Mouse (Mus musculus) megakaryocyte, adult 5-6 weeks (primary cell): Measurements from ENCODE around the gene Rbbp8nl. TPM values are rescaled to one million over a fixed set of nuclear protein-coding genes. Genes with fewer than 3 reads are reported as not detected.
"Not testable (repeated sequence)": the region's sequence is repeated elsewhere in the genome, so short reads cannot be mapped to it uniquely, and the experiment has no call there.

ENCODE experiments used
- ATAC-seq: 2 replicates; pipeline ENCODE4 v1.8.0; 2016; ENCODE audit warnings: mild to moderate bottlenecking, inconsistent platforms; ENCODE audit not compliant: poor library complexity, severe bottlenecking
- total RNA-seq, 2 experiments: library from RNA; stranded (forward) in 1 of 2; stranded (reverse) in 1 of 2; fragments of 153-499, 151-499 nt in 1 of 2; fragments of 221-1000, 200-1000 nt in 1 of 2; gene quantifications; 2 replicates each; pipeline versions ENCODE4 v1.2.3 to v1.2.4; 2015 to 2017

Gene Rbbp8nl
- total RNA-seq, 2 experiments from 2014 or later = not detected

DNA sequence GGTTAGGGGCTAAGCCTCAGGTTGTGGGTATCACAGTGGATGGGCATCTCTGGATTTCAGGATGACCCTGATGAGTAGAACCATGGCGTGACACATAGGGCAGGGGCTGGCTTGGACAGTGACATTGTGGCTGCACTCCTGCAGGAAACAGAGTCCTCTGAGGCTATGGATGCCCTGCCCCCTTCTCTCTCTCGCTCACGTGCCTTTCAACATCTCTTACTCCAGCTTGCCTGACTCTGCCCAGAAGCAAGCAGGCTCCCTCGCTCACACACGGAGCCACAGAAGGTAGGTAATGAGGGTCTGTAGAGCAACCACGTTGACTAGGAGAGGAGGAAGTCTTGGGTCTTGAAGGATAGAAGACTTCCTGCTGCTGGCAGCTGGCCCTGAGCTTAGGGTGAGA lies 824 bp upstream of the Rbbp8nl start:
- ATAC-seq = no peak

DNA sequence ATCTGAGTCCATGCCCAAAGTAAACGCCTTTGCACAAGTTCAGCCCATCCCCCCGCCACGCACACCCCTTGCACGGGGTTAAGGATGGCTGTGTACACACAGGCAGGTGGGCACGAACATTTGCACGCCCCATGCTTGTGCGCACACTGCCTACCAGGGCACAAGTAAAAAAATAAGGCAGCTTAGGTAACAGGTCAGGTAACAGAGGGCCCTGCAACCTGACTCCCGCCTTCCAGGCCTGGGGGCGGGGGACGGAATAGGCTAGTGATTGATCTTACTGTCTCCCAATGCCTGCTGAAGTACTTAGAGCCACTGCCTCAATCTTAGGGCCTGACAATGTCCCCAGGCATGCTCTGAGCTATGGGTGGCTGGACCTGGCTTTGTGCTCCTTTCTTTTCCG lies 713 bp downstream of the Rbbp8nl start:
- no peak for ATAC-seq

- ATAC-seq = no peak
These were observed 10.4 kb downstream of the Rbbp8nl start for GRCm38 (mm10) chr2:180279321-180279720.

DNA sequence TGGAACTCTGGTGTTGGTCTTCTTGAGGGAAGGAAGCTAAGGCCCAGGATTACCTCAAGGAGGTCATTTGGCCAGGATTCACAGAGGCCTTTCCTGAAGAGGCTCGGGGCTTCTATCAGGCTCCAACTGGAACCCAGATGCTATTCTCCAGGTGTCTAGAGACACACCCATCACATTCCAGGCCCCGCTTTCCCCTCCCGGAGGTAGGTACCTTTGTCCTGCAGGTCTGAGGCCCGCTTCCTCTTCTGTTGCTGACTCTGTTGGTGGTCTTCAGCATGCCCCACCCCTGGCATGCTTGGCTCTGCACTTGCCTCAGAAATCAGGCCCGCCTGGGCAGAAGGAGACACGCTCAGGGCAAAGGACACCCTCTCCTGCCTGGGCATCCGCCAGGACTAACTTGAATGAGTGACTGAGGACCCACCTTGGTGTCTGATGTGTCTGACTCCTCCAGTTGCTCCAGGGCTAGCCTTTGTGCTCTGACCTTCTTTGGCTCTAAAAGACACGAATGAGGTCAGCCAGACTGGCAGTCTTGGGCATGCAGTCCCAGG lies 11.8 kb downstream of the Rbbp8nl start:
- ATAC-seq = no peak

DNA sequence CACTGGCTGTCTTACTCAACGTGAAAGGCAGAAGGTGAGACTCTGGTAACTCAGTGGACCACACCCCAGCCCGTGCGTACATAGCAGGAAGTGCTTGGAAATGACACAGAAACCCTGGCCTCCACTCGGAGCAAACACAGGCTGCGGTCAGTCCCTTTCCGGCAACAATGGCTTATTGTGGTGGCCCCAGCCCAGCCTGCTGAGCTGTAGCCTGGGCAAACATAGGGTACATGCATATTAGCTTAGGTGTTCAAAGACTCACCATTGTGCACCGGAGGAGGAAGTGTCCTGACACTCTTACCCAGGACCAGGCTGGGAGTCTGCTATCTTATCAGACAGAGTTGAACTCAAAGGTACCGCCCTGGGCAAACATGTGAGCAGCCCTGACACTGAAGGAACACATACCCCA lies 12.8 kb downstream of the Rbbp8nl start:
- ATAC-seq = peak; percentile 50

GRCm38 (mm10) chr2:180276385-180276784 lies 13.3 kb downstream of the Rbbp8nl start:
- peak; percentile 0; the same call in 1 of the 2 replicates for ATAC-seq

DNA sequence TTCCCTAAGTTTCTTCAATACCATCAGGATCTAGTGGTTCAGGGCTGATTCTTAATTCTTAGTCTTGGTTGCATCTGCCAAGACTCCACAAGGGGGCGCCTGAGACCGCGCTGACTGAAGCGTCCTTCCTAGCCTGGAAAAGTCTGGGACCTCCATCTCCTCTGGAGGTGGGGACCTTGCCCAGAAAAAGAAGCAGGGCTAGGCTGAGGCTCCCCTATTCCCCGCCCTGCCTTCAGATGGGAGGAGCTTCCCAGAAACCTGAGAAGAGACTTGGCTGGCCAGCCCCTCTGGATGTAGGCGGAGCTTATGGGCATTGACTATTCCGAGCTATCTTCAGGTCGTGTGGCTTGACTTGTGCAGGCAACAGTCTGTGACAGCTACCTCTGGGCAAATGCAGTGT lies 13.8 kb downstream of the Rbbp8nl start:
- ATAC-seq = peak; percentile 31

DNA sequence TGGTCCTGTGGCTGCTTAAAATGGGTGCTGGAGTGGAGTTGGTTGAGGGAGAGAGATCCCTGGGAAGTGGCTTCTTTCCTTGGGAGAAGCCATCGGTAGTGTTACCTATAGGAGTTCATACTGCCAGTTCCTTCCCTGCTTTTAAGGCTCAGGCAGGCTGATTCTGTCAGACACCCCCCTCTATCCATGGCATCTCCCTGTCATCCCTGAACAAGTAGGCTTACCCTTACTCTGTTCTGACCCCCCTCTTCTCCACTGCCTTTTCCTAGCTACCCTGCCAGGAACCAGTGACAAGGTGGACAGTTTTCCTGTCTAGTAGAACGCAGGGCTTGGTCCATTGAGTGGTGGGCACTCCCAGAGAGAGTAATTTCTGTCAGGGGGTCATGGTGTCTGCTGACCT lies 15.2 kb downstream of the Rbbp8nl start:
- no peak for ATAC-seq

DNA sequence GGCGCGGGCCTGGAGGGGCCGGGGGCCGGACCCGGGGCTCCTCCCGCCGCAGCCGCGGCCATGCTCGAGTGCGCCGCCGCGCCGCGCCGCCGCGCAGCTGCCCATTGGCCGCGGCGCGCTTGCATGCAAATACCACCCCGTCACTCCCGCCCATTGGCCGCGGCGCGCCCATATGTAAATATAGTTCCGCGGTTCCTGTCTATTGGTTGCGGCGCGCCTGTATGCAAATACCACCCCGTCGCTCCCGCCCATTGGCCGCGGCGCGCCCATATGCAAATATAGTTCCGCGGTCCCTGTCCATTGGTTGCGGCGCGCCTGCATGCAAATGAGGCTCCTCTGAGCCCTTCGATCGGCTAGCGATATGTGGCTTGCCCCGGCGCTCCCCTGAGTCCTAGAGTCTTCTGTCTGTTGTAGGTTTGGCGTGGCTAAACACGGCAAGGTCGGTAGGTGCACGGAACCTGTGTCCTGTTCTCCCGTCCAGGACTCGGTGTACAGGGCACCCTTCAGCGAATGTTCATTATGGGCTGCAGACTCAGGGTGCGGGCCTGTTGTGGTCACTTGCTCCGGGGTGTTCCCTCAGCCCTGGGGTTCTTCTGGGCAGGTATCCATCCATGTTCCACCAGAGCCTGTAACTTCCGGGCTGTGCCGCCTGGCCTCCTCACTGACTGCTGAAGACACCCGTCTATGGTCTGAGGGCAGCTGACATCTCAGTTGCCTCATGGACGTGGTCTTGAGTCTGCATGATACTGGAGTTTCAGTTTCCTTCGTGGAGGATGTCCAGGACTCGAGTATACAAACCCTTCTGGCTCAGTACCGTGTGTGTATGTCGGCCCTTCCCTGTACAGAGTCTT lies 16.1 kb downstream of the Rbbp8nl start, which contains the start of gene Cables2:
Gene Cables2 (minus strand): TSS at position 103 of the 851 bp plus-strand sequence.
- ATAC-seq = peak; percentile 67

DNA sequence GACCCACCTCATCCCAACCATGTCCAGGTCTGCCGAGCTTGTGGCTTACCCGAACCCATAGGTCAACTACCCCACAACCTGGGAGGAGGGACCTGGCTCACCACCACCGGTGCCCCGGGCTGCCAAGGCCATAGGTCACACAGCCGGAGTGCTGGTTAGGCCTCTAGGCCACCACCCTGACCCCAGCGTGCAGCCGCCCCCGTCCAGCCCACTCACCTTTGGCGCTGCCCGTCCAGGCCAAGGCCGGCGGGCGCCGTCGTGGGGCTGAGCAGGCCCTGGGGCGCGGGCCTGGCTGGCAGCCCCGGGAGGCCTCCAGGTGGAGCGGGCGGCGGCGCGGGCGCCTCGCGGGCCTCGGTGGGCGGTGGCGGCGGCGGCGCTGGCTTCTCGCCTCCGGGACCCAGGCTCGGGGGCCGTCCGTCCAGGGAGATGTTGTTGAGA lies 16.8 kb downstream of the Rbbp8nl start:
- no peak for ATAC-seq

DNA sequence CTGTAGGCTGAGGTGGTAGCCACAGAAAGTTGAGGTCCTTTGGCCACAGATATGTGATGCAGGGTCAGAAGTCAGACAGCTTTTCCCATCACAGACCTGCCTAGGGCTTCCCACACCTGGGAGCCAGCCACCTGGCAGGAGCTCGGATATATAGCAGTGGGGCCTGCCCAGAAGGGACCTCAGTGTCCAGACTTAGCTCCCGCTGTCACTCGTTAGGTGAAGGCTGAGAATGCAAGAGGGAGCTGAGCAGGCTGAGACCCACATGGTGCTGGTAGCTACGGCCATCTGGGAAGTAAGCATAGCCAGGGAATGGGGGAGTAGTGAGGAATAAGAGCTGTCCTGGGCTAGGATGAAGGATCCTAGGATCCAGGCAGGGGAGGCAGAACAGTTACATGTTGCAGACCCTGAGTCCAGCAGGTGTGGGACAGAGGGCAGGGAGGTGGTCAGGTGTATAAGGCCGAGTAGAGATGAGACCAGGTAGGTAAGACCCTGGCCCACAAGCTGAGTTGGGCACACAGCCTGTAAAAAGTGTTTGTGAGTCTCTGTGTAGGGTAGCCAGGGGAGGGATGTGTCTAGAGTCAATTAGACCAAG lies 17.8 kb downstream of the Rbbp8nl start:
- no peak for ATAC-seq

- ATAC-seq = peak; percentile 31
These were observed 19.0 kb downstream of the Rbbp8nl start for GRCm38 (mm10) chr2:180270537-180271255.

DNA sequence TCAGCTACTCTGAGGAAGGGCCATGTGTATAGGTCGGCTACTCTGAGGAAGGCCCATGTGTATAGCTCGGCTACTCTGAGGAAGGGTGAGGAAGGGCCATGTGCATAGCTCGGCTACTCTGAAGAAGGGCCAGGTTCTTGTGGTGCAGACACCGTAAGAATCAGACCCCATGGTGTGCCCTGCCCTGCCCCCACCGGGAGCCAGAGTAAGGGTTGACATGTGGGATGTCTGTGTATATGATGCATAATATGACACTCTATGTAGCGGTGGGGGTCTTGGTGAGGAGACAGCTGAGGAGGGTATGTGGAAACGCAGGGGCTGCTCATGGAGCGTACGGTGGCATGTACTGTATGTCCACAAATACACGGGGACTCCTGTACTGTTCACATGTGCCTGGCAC lies 20.4 kb downstream of the Rbbp8nl start:
- ATAC-seq = no peak

DNA sequence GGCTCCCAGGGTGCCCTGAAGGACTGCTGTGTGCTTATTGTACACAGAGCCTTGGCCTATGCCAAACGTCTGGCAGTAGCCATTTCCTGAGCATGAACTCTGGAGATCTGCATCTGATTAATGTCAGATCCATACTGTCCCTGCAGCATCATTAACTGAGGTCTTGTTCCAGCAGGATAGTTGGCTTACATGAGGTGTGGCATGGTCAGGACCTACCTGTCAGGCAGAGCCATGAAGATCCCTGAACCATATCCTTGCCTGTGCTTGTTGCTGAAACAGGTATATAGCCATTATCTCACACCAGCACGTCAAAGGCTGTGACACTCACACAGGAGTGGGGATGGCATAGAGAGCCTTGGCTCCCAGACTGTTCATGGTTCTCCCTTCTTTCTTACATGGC lies 21.7 kb downstream of the Rbbp8nl start:
- no peak for ATAC-seq

GRCm38 (mm10) chr2:180262891-180263290 lies 26.8 kb downstream of the Rbbp8nl start:
- ATAC-seq = no peak

GRCm38 (mm10) chr2:180262441-180262840 lies 27.2 kb downstream of the Rbbp8nl start:
- ATAC-seq = no peak

GRCm38 (mm10) chr2:180261901-180262300 lies 27.8 kb downstream of the Rbbp8nl start:
- ATAC-seq = no peak

GRCm38 (mm10) chr2:180260610-180261480 lies 28.8 kb downstream of the Rbbp8nl start:
- no peak for ATAC-seq

- not testable (repeated sequence) for ATAC-seq
These were observed 29.7 kb downstream of the Rbbp8nl start for GRCm38 (mm10) chr2:180259826-180260609.
